Mouse (Mus musculus) retina, postnatal 1 day (tissue): Measurements from ENCODE around the gene Slit3.

Source experiments
- DNase-seq: peaks from one replicate; pipeline ENCODE4 v3.0.0-alpha.2; 2012

Gene Slit3

GRCm38 (mm10) chr11:35315449-35316028 lies 194.5 kb downstream of the Slit3 start:
- no peak for DNase-seq

GRCm38 (mm10) chr11:35317221-35317620 lies 196.2 kb downstream of the Slit3 start:
- DNase-seq = no peak

- DNase-seq = peak; percentile 91
Measured at GRCm38 (mm10) chr11:35317775-35318432, 196.9 kb downstream of the Slit3 start.

GRCm38 (mm10) chr11:35318433-35319020 lies 197.5 kb downstream of the Slit3 start:
- DNase-seq = no peak

- DNase-seq = no peak
Measured at GRCm38 (mm10) chr11:35320518-35320917, 199.5 kb downstream of the Slit3 start.

DNA sequence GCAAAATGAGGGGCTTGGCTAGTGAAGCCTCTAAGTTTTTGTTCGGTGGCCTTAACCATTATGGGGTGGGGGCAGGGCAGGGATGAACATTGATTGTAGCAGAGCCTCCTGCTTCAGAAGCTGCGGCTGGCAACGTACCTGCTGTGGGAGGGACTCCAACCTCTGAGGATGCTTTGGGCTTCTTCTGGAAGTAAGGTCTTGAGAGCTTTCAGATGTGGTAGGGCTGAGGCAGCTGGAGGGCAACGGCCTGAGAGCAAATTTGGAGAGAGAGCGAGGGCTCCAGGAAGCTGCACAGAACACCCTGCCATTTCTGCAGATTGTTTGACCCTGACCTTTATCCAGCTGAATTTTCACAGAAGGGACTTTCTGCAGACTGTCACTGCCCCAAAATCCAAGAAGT lies 203.4 kb downstream of the Slit3 start:
- no peak for DNase-seq

DNA sequence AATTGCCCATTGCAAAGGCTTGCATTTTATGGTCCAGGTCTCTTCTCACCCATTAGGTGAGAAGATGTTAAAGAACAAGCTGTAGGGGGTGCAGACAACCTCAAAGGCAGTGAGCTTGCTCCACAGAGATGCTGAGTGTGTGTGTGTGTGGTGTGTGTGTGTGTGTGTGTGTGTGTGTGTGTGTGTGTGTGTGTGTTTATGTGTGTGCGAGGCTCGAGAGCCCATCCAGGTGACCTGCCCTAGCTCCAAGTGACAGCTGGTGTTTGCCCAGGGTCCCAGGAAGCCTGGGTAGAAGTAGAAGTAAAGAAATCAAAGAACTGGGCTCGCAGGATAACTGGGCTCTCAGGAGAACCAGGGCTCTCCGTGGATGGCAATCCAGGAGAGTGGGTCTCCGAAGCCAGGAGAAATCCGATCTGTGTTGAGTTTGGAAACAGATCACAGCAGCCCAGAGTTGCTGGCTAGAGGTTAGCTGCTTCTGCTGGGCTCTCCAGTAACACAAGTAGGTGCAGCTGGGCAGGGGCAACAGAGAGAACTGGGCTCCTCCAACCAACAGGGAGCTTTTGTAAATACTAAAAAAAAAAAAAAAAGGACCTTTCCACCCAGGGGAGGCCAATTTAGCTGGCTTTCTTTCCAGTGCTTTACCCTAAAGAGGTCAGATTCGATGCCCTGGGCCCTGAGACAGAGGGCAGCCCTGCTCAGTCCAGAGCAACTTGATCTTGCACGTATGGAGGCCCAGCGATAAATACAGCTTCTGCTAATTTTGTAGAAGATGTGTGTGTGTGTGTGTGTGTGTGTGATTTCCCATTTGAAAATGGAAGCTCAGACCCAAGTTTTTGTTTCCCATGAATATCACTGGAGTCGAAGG lies 204.3 kb downstream of the Slit3 start:
- no peak for DNase-seq

DNA sequence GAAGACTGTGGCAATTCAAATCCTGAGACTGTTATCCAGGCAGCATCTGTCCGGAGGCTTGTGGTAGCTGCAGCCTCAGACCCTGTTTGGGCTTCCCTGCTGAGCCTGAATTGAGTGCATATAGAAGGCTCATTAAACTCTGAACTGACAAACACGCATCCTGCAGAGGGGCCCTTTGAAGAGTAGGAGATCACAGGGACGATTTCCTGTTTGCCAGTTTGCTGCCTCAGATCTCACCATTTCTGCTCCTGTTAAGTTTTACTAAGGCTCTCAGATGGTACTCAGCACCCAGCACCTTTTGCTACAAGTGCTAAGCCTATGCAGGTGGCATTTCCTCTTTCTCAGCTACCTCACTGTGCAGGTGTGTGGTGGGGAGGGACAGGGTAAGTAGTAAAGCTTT lies 205.3 kb downstream of the Slit3 start:
- DNase-seq = peak; percentile 31

- DNase-seq = peak; percentile 35
Measured at GRCm38 (mm10) chr11:35327899-35328298, 206.9 kb downstream of the Slit3 start.

DNA sequence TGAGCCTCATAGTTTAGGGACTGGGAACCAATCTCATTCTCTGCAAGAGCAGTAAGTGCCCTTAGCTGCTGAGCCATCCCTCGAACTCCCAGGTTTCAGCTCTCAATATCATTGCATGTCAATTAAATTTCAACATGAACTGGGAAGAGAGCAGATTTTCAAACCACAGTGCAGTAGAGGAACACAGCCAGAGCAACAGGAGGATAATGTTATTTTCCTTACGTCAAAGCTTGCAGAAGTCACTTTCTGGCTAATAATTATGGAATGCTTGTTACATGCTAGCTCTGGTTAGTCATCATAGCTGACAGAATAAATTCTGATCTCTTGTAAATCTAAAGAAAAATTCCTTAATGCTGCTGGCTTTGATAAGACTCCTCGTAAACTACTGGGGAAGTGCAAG lies 210.5 kb downstream of the Slit3 start:
- DNase-seq = no peak

GRCm38 (mm10) chr11:35336558-35336957 lies 215.5 kb downstream of the Slit3 start:
- DNase-seq = no peak

DNA sequence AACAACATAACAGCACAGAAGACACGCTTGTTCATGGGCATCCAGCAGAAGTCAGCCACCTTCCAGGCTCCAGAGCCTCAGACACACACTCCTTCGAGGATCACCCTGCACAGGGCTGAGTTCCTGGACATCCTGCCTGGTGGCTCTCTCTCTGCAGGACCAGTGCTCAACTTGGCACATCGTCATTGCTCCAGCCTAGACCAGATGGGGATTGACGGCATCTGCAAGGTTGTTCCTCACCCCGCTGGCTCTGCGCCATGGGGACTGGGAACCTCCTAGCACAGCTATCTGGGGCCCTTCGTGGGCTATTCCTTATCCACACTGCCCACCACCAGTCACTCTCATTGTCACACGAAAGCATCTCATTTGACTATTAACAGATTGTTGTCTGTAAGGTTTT lies 216.5 kb downstream of the Slit3 start:
- no peak for DNase-seq

- DNase-seq = no peak
Measured at GRCm38 (mm10) chr11:35337927-35338819, 217.1 kb downstream of the Slit3 start.

DNA sequence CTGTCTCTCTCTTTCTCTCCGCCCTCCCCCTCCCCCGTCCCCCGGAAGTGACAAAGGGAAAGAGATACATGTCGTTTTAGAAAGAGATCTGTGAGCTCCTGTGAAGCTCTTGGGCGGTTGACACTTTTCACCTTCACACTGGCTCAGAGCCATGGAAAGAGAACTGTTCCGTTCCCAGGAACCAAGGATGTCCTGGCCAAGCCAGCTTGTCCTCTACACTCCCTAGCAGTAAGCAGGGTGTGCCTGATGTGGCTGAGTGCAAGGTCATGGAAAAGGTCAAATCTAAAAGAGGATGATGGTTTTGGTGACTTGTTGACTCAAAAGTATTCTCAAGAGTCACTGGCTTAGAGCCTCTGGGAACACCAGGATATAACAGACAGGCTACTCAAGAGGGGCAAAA lies 219.7 kb downstream of the Slit3 start:
- no peak for DNase-seq

GRCm38 (mm10) chr11:35342486-35342885 lies 221.5 kb downstream of the Slit3 start:
- DNase-seq = no peak

- DNase-seq = no peak
Measured at GRCm38 (mm10) chr11:35345696-35346480, 224.9 kb downstream of the Slit3 start.

- DNase-seq = no peak
Measured at GRCm38 (mm10) chr11:35348099-35348498, 227.1 kb downstream of the Slit3 start.

DNA sequence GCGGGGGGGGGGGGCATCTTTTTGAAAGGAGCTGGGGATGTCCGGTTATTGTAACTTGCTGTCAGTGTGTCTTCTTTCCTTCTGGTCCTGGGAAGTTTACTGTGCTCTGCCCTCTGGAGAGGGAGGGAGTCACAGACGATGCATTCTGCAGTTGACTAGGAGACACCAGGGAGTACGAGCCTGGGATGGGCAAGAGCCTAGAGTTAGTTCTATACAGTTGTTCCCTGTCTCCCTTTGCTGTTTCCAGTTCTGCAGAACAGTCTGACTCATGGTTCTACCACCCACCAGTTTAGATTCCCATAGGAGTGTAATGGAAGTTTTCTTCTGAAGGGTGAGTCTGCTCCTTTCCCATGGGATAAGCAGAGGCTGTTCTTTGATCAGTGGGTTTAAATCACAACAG lies 229.9 kb downstream of the Slit3 start:
- no peak for DNase-seq

- DNase-seq = no peak
Measured at GRCm38 (mm10) chr11:35351376-35351775, 230.4 kb downstream of the Slit3 start.

GRCm38 (mm10) chr11:35355811-35356210 lies 234.8 kb downstream of the Slit3 start:
- no peak for DNase-seq

- DNase-seq = no peak
Measured at GRCm38 (mm10) chr11:35361071-35361470, 240.0 kb downstream of the Slit3 start.

DNA sequence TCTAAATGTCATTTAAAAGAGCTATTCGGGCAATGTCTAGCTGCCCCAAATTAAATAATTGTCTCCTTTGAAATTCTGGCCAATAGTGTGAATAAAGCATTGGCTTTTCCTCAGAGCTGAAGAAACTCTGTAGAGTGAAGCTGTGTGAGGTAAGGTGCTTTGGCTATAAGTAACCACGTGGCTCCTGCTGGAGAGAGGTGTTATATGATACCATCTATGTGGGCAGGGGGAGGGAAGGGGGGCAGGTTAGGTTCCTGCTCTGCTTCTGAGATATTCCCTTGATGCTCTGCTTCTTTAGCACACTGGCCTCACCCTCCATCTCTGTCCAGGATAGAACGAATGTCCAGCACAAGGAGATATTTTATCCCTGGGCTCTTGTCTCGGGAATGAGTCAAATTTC lies 242.0 kb downstream of the Slit3 start:
- DNase-seq = no peak
